Mouse (Mus musculus): ENCODE results near the gene Ryr3. TPM values are rescaled to one million over a fixed set of nuclear protein-coding genes. Genes with fewer than 3 reads are reported as not detected.

The Ryr3 gene
- total RNA-seq (2014; fragmentation: Nextera tagmentation) (not detected in 2 replicates), total RNA-seq (2017) (under 0.01 and 0.33 TPM in 2 replicates), polyA plus RNA-seq (2012) (not detected in 2 replicates)

- H3K4me1 ChIP-seq (ENCODE audit: insufficient read depth, low read depth, low read length), result no peaks in the 10 kb centered on the region
- H3K27me3 ChIP-seq (ENCODE audit: insufficient read depth, low read length), result no peaks in the 10 kb centered on the region
- DNase-seq (ENCODE audit: low spot score) (no peak), ATAC-seq (ENCODE audit: extremely low read depth, insufficient number of reproducible peaks, low FRiP score, poor library complexity, severe bottlenecking) (no peak)
- H3K9me3 ChIP-seq (replicated peaks), result peaks cover 46% of the 10 kb centered on the region
- H3K4me3 ChIP-seq (ENCODE audit: low read depth, low read length), result no peak within 1 kb of the TSS; the same call in 1 of the 2 replicates
- TF ChIP-seq GATA1 (IDR thresholded peaks at IDR 0.05; ENCODE audit: borderline replicate concordance, low read length) (no peak), CTCF (IDR thresholded peaks at IDR 0.05; ENCODE audit: low read depth, low read length) (no peak), GATA2 (IDR thresholded peaks at IDR 0.05; ENCODE audit: borderline replicate concordance, low read depth, low read length) (no peak), POLR2AphosphoS5 (IDR thresholded peaks at IDR 0.05; ENCODE audit: insufficient replicate concordance, low read depth, low read length) (no peak), TAL1 (conservative IDR thresholded peaks at IDR 0.05; ENCODE audit: low read depth, low read length) (no peak)
- no peaks in the 10 kb centered on the region for H3K36me3 ChIP-seq (replicated peaks)
Measured at GRCm38 (mm10) chr2:113216746-113217461, at the start of gene Ryr3. TSS of gene Ryr3 (minus strand) at chr2:113217096.

DNA sequence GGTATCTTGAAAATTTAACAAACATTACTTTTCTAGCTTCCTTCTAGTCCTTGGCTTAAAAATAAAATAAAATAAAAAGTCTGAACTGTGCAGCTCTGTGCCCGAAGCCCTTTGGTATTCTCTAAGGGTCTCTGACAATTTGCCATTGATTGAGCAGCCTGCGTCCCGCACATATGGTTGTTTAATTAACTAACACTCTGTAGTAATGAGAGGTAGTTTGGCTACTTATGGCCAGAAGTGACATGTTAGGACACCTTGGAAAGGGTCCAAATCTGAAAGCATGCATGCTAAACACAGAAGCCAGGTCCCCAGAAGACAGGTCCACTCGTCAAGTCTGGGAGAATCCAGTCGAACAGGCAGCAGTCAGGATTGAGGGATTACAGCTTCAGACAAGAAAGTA, 22.0 kb upstream of the Ryr3 start:
- H3K27me3 ChIP-seq (ENCODE audit: insufficient read depth, low read length), result no peaks in the 10 kb centered on the region
- no peaks in the 10 kb centered on the region for H3K4me1 ChIP-seq (ENCODE audit: insufficient read depth, low read depth, low read length)
- H3K36me3 ChIP-seq (replicated peaks), result no peaks in the 10 kb centered on the region
- peaks cover 4% of the 10 kb centered on the region; the same call in 1 of the 2 replicates for H3K9me3 ChIP-seq (replicated peaks)
- no peak for ATAC-seq (ENCODE audit: extremely low read depth, insufficient number of reproducible peaks, low FRiP score, poor library complexity, severe bottlenecking)
- no peak for DNase-seq (ENCODE audit: low spot score)
- no peak overlapping the region for H3K4me3 ChIP-seq (ENCODE audit: low read depth, low read length)
- no peak for TF ChIP-seq TAL1 (conservative IDR thresholded peaks at IDR 0.05; ENCODE audit: low read depth, low read length)
- no peak for TF ChIP-seq GATA2 (IDR thresholded peaks at IDR 0.05; ENCODE audit: borderline replicate concordance, low read depth, low read length)
- TF ChIP-seq GATA1 (IDR thresholded peaks at IDR 0.05; ENCODE audit: borderline replicate concordance, low read length), result no peak
- no peak for TF ChIP-seq POLR2AphosphoS5 (IDR thresholded peaks at IDR 0.05; ENCODE audit: insufficient replicate concordance, low read depth, low read length)
- TF ChIP-seq CTCF (IDR thresholded peaks at IDR 0.05; ENCODE audit: low read depth, low read length), result no peak

DNA sequence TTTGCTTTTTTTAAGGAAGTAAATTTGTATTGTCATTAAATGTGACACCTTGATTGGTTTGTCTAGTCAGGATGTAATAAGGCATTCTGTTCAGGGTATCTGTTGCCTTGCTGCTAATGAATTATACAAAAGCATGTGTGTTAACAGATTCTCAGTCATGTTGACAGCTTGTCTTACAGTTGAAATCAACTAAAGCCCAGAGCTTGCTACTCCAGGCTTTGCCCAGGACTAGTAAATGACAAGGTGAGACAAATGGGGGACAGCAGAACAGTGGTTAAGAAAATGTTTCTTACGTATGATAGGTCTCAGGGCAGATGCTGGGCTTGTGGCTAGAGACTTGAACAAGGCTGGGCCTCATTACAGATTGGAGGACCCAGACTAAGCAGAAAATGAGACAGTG, 20.1 kb upstream of the Ryr3 start:
- TF ChIP-seq GATA2 (IDR thresholded peaks at IDR 0.05; ENCODE audit: borderline replicate concordance, low read depth, low read length) (no peak), POLR2AphosphoS5 (IDR thresholded peaks at IDR 0.05; ENCODE audit: insufficient replicate concordance, low read depth, low read length) (no peak), TAL1 (conservative IDR thresholded peaks at IDR 0.05; ENCODE audit: low read depth, low read length) (no peak), GATA1 (IDR thresholded peaks at IDR 0.05; ENCODE audit: borderline replicate concordance, low read length) (no peak), CTCF (IDR thresholded peaks at IDR 0.05; ENCODE audit: low read depth, low read length) (no peak)
- Histone ChIP-seq H3K9me3 (replicated peaks) (peaks cover 12% of the 10 kb centered on the region), H3K36me3 (replicated peaks) (no peaks in the 10 kb centered on the region), H3K4me1 (ENCODE audit: insufficient read depth, low read depth, low read length) (no peaks in the 10 kb centered on the region), H3K27me3 (ENCODE audit: insufficient read depth, low read length) (no peaks in the 10 kb centered on the region), H3K4me3 (ENCODE audit: low read depth, low read length) (no peak overlapping the region)
- DNase-seq (ENCODE audit: low spot score) (no peak), ATAC-seq (ENCODE audit: extremely low read depth, insufficient number of reproducible peaks, low FRiP score, poor library complexity, severe bottlenecking) (no peak)

DNA sequence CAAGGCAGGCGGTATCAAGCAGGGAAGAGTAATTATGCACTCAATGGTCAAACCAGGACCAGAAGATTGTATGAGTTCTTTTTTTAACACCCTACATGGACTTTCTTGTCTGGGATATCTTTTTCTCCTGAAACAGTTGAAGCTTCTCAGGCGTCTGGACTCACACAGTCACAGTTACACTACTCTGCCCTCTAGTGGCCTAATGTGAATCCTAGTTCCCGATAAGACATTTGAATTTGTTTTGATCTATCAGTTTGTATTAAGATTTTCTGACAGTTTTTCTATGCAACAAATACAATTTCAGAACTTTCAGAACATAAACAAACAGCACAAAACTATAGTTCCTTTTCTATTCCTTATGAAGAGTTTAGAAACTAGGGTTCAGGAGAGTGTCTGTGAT, 17.7 kb upstream of the Ryr3 start:
- Histone ChIP-seq H3K9me3 (replicated peaks) (peaks cover 16% of the 10 kb centered on the region), H3K4me1 (ENCODE audit: insufficient read depth, low read depth, low read length) (no peaks in the 10 kb centered on the region), H3K27me3 (ENCODE audit: insufficient read depth, low read length) (no peaks in the 10 kb centered on the region), H3K36me3 (replicated peaks) (no peaks in the 10 kb centered on the region), H3K4me3 (ENCODE audit: low read depth, low read length) (no peak overlapping the region)
- ATAC-seq (ENCODE audit: extremely low read depth, insufficient number of reproducible peaks, low FRiP score, poor library complexity, severe bottlenecking) (no peak), DNase-seq (ENCODE audit: low spot score) (no peak)
- no peak for TF ChIP-seq GATA1 (IDR thresholded peaks at IDR 0.05; ENCODE audit: borderline replicate concordance, low read length)
- no peak for TF ChIP-seq POLR2AphosphoS5 (IDR thresholded peaks at IDR 0.05; ENCODE audit: insufficient replicate concordance, low read depth, low read length)
- TF ChIP-seq CTCF (IDR thresholded peaks at IDR 0.05; ENCODE audit: low read depth, low read length), result no peak
- TF ChIP-seq GATA2 (IDR thresholded peaks at IDR 0.05; ENCODE audit: borderline replicate concordance, low read depth, low read length), result no peak
- no peak for TF ChIP-seq TAL1 (conservative IDR thresholded peaks at IDR 0.05; ENCODE audit: low read depth, low read length)

- H3K4me1 ChIP-seq (ENCODE audit: insufficient read depth, low read depth, low read length), result no peaks in the 10 kb centered on the region
- TF ChIP-seq POLR2AphosphoS5 (IDR thresholded peaks at IDR 0.05; ENCODE audit: insufficient replicate concordance, low read depth, low read length) (no peak), GATA2 (IDR thresholded peaks at IDR 0.05; ENCODE audit: borderline replicate concordance, low read depth, low read length) (no peak), CTCF (IDR thresholded peaks at IDR 0.05; ENCODE audit: low read depth, low read length) (no peak), GATA1 (IDR thresholded peaks at IDR 0.05; ENCODE audit: borderline replicate concordance, low read length) (no peak), TAL1 (conservative IDR thresholded peaks at IDR 0.05; ENCODE audit: low read depth, low read length) (no peak)
- no peaks in the 10 kb centered on the region for H3K27me3 ChIP-seq (ENCODE audit: insufficient read depth, low read length)
- ATAC-seq (ENCODE audit: extremely low read depth, insufficient number of reproducible peaks, low FRiP score, poor library complexity, severe bottlenecking) (no peak), DNase-seq (ENCODE audit: low spot score) (no peak)
- peaks cover 22% of the 10 kb centered on the region for H3K9me3 ChIP-seq (replicated peaks)
- H3K36me3 ChIP-seq (replicated peaks), result no peaks in the 10 kb centered on the region
- no peak overlapping the region for H3K4me3 ChIP-seq (ENCODE audit: low read depth, low read length)
Measured at GRCm38 (mm10) chr2:113233356-113233755, 16.5 kb upstream of the Ryr3 start.

DNA sequence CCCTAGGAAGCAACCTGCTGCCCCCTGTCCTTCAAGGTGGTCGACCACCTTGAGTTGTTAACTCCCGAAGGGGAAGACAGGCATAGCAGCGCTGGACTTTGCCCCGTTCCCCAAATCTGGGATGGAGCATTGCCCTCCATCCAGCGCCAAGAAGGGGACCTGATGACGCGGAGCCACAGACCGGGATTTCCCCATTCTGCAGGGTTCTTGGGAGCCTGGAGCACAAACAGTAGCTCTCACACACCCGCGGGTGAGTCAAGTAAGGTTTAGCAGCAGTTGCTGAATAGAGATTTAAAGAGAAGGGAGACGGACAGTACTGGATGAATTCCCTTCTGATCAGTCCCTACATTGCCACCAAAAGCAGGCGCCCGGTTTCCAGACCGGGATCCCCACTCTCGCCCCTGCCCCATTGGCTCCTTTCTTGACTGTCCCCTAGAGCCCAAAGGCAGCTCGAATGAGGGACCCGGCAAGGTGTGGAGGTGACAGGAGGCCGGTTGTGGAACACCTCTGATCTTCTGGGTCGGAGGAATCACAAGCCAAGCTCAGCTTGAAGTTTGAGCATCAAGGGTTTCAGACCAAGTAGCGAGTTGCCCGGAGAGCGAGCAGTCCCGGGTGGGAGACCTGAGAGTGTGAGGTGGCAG, 671 bp downstream of the Ryr3 start:
- H3K4me1 ChIP-seq (ENCODE audit: insufficient read depth, low read depth, low read length), result no peaks in the 10 kb centered on the region
- no peak for TF ChIP-seq POLR2AphosphoS5 (IDR thresholded peaks at IDR 0.05; ENCODE audit: insufficient replicate concordance, low read depth, low read length)
- TF ChIP-seq GATA2 (IDR thresholded peaks at IDR 0.05; ENCODE audit: borderline replicate concordance, low read depth, low read length), result no peak
- TF ChIP-seq CTCF (IDR thresholded peaks at IDR 0.05; ENCODE audit: low read depth, low read length), result no peak
- TF ChIP-seq TAL1 (conservative IDR thresholded peaks at IDR 0.05; ENCODE audit: low read depth, low read length), result no peak
- TF ChIP-seq GATA1 (IDR thresholded peaks at IDR 0.05; ENCODE audit: borderline replicate concordance, low read length), result no peak
- H3K9me3 ChIP-seq (replicated peaks), result peaks cover 45% of the 10 kb centered on the region
- DNase-seq (ENCODE audit: low spot score), result no peak
- ATAC-seq (ENCODE audit: extremely low read depth, insufficient number of reproducible peaks, low FRiP score, poor library complexity, severe bottlenecking), result no peak
- no peaks in the 10 kb centered on the region for H3K36me3 ChIP-seq (replicated peaks)
- H3K4me3 ChIP-seq (ENCODE audit: low read depth, low read length), result no peak overlapping the region; the same call in 1 of the 2 replicates
- no peaks in the 10 kb centered on the region for H3K27me3 ChIP-seq (ENCODE audit: insufficient read depth, low read length)

Data from G1E (cell line).